Mouse (Mus musculus): ENCODE measurements at regions not wholly inside any gene's neighbourhood (a gene's known extent, or its start where the extent isn't known, plus 50 kb on each side); places are given as distances from the start of the nearest gene placed in this dataset.
"Not testable (repeated sequence)": the region's sequence is repeated elsewhere in the genome, so short reads cannot be mapped to it uniquely, and the experiment has no call there.

DNA sequence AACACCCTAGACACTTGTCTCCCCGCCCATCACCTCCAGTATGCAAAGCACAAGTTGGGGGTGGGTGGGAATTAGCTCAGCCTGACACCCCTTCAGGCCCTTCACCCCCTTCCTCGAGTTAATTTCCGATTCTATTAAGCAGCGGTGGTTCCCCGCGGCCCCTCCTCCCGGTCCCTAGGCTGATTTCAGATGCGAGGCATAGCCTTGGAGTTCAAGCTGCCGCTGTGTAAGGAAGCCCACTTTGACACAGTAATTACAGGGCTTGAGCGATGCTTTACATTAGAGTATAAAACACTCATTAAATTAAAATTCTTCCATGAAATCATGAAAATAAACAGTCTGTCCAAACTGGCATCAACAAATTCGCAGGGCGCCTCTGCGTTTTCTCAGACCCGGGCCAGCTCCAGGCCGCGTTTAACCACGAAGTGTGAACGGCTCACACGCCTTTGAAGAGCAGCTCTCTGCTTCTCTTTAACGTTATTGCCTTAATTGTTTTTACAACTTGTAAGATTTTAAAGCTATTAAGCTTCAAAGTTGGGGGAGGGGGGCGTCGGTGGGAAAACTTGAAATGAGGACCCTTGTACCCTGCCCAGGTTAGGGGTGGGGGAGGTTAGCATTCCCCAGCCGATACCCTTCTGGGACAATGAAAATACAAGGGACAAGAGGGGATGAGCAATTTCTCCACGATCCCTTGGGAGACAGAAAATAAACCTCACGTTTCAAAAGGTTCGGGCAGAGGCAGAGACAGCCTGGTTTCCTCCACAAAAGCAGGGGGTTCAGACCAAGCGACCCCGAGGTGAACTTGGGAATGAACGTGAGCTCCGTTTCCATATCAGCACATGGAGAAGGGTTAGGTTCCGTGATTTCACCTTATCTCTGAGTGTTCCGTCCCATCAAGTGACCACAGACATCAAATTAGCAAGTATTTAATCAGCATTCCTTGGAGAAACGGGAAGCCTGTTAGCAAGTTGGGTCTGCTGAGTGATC lies 114.4 kb downstream of the Dicer1 start:
- no peak overlapping the region for H3K27ac ChIP-seq
- peak overlapping the region; percentile 36 for H3K4me2 ChIP-seq
- H3K4me1 ChIP-seq = peaks cover 23% of the 10 kb centered on the region
- no peak overlapping the region for H3K9ac ChIP-seq
- peaks cover 40% of the 10 kb centered on the region for H3K27me3 ChIP-seq
- no peaks in the 10 kb centered on the region for H3K9me3 ChIP-seq
- WGBS = 11% methylated on average over 33 of the region's 33 CpGs
- ATAC-seq (ENCODE audit: low FRiP score) = peak; percentile 83
- H3K4me3 ChIP-seq (replicated peaks) = no peak overlapping the region
- no peaks in the 10 kb centered on the region for H3K36me3 ChIP-seq (replicated peaks)

DNA sequence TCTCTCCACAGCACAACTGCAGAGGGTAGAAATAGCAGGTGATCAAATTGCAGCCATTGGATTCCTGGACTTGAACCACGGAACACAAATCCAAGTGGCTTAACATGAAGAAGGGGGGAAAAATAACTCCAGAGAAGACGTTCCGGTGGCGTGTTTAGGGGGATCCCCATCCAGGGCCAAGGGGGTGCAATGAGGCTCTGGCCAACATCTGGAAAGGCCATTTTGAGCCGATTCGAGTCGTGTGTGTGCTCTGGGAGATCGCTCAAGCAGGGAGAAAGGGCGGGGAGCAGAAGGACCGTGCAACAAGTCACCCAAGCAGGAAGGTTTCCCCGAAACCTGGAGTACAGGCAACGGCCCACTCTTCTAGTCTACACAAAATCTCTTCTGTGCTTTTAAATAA lies 115.3 kb downstream of the Dicer1 start:
- Histone ChIP-seq H3K4me1 (peaks cover 23% of the 10 kb centered on the region), H3K9ac (no peak overlapping the region), H3K4me3 (replicated peaks) (no peak overlapping the region), H3K27ac (no peak overlapping the region), H3K27me3 (peaks cover 40% of the 10 kb centered on the region), H3K36me3 (replicated peaks) (no peaks in the 10 kb centered on the region), H3K4me2 (no peak overlapping the region), H3K9me3 (no peaks in the 10 kb centered on the region)
- 67% methylated on average over 12 of the region's 12 CpGs for WGBS
- ATAC-seq (ENCODE audit: low FRiP score) = no peak

DNA sequence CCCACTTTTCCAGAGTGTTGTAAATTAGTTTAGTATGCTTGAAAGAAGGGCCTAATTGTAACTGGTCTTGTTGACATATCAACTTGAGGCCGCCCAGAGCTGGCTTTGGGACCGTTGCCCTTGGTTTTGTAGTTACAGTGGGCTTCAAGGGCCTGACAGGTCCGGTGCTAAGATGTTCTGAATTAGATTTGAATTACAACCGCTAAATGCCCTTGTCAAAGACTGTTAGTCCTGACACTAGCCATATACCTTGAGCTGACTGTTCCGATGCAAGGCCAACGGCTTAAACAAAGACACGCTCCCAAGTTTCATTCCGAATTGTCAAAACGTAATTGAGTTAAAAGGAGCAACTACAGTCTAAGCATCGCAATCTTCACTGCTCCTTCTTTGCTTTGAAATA lies 116.9 kb downstream of the Dicer1 start:
- H3K4me1 ChIP-seq = peaks cover 23% of the 10 kb centered on the region
- H3K4me2 ChIP-seq = no peak overlapping the region
- peaks cover 40% of the 10 kb centered on the region for H3K27me3 ChIP-seq
- H3K9ac ChIP-seq = no peak overlapping the region
- whole genome bisulfite sequencing = 61% methylated on average over 10 of the region's 10 CpGs
- H3K27ac ChIP-seq = no peak overlapping the region
- H3K9me3 ChIP-seq = no peaks in the 10 kb centered on the region
- ATAC-seq (ENCODE audit: low FRiP score) = no peak
- no peak overlapping the region for H3K4me3 ChIP-seq (replicated peaks)
- no peaks in the 10 kb centered on the region for H3K36me3 ChIP-seq (replicated peaks)

- Histone ChIP-seq H3K4me3 (replicated peaks) (no peak overlapping the region), H3K27me3 (0 out of 2 replicates have a peak, but pooled peaks cover 11% of the 10 kb centered on the region), H3K4me2 (no peak overlapping the region), H3K9ac (no peak overlapping the region), H3K4me1 (0 out of 2 replicates have a peak, but pooled peaks cover 5% of the 10 kb centered on the region), H3K9me3 (no peaks in the 10 kb centered on the region), H3K36me3 (replicated peaks) (no peaks in the 10 kb centered on the region), H3K27ac (no peak overlapping the region)
- 88% methylated on average over 3 of the region's 3 CpGs for WGBS
- no peak for ATAC-seq (ENCODE audit: low FRiP score)
Measured at GRCm38 (mm10) chr12:104630590-104630989, 121.2 kb downstream of the Dicer1 start.

GRCm38 (mm10) chr12:104629449-104629848 lies 122.3 kb downstream of the Dicer1 start:
- no peaks in the 10 kb centered on the region for H3K9me3 ChIP-seq
- no peak overlapping the region for H3K4me3 ChIP-seq (replicated peaks)
- H3K9ac ChIP-seq = no peak overlapping the region
- ATAC-seq (ENCODE audit: low FRiP score) = no peak
- H3K27ac ChIP-seq = no peak overlapping the region
- no peaks in the 10 kb centered on the region for H3K4me1 ChIP-seq
- H3K27me3 ChIP-seq = 0 out of 2 replicates have a peak, but pooled peaks cover 8% of the 10 kb centered on the region
- no peaks in the 10 kb centered on the region for H3K36me3 ChIP-seq (replicated peaks)
- H3K4me2 ChIP-seq = no peak overlapping the region
- WGBS = 96% methylated on average over 2 of the region's 2 CpGs

- no peak for ATAC-seq (ENCODE audit: low FRiP score)
- WGBS = 93% methylated on average over 5 of the region's 5 CpGs
- Histone ChIP-seq H3K4me3 (replicated peaks) (no peak overlapping the region), H3K27ac (no peak overlapping the region), H3K27me3 (no peaks in the 10 kb centered on the region), H3K4me1 (0 out of 2 replicates have a peak, but pooled peaks cover 4% of the 10 kb centered on the region), H3K4me2 (no peak overlapping the region), H3K9me3 (no peaks in the 10 kb centered on the region), H3K36me3 (replicated peaks) (no peaks in the 10 kb centered on the region), H3K9ac (no peak overlapping the region)
Measured at GRCm38 (mm10) chr12:104626054-104626453, 125.7 kb downstream of the Dicer1 start.

- Histone ChIP-seq H3K4me2 (no peak overlapping the region), H3K9ac (no peak overlapping the region), H3K27ac (no peak overlapping the region), H3K9me3 (no peaks in the 10 kb centered on the region), H3K4me1 (0 out of 2 replicates have a peak, but pooled peaks cover 4% of the 10 kb centered on the region), H3K27me3 (no peaks in the 10 kb centered on the region), H3K36me3 (replicated peaks) (no peaks in the 10 kb centered on the region), H3K4me3 (replicated peaks) (no peak overlapping the region)
- ATAC-seq (ENCODE audit: low FRiP score) = no peak
- whole genome bisulfite sequencing = 42% methylated on average over 7 of the region's 7 CpGs
Measured at GRCm38 (mm10) chr12:104623896-104624685, 127.7 kb downstream of the Dicer1 start.

DNA sequence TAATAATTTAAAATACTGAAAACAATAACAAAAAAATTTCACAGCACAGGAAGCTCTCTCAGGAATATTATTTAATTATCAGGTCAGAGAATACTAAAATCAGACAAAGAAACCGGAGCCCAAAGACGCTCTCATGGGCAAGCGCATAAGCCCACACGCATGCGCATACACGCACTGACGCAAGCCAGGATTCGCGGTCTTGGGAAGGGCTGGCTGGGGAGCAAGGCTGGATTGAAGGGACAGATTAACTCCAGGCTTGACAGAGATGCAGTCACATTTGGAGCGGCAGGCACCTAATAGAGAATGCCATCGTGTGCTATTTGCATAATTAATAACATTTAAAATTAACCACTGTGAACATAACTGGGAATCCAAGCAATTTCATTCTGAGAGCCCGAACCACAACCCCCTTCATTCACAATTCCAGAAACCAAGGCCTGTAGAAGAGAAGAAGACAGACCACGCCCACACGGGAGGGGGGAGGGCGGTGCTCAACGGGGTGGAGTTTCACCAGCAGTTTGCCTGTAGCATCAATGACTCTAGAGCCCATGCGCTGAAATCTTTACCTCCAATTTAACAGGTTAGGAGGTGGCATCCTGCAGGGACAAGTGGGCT lies 134.5 kb downstream of the Dicer1 start:
- ATAC-seq (ENCODE audit: low FRiP score) = peak; percentile 91
- H3K27ac ChIP-seq = peak overlapping the region; percentile 68

GRCm38 (mm10) chr12:104614240-104614639 lies 137.5 kb downstream of the Dicer1 start:
- H3K27ac ChIP-seq = no peak overlapping the region
- 75% methylated on average over 8 of the region's 8 CpGs for WGBS
- no peak overlapping the region for H3K9ac ChIP-seq
- no peak overlapping the region for H3K4me2 ChIP-seq
- peaks cover 12% of the 10 kb centered on the region; the same call in 1 of the 2 replicates for H3K27me3 ChIP-seq
- H3K36me3 ChIP-seq (replicated peaks) = no peaks in the 10 kb centered on the region
- H3K4me3 ChIP-seq (replicated peaks) = no peak overlapping the region
- ATAC-seq (ENCODE audit: low FRiP score) = no peak
- H3K9me3 ChIP-seq = no peaks in the 10 kb centered on the region
- H3K4me1 ChIP-seq = 0 out of 2 replicates have a peak, but pooled peaks cover 5% of the 10 kb centered on the region

More for the DNA sequence above, 134.5 kb downstream of the Dicer1 start:
- peaks cover 12% of the 10 kb centered on the region; the same call in 1 of the 2 replicates for H3K27me3 ChIP-seq
- peak overlapping the region; percentile 51 for H3K4me2 ChIP-seq
- H3K9me3 ChIP-seq = no peaks in the 10 kb centered on the region
- WGBS = 4% methylated on average over 17 of the region's 17 CpGs
- 0 out of 2 replicates have a peak, but pooled peaks cover 5% of the 10 kb centered on the region for H3K4me1 ChIP-seq
- H3K9ac ChIP-seq = 0 out of 2 replicates have a peak overlapping the region, but pooled peaks have one; percentile 25
- no peaks in the 10 kb centered on the region for H3K36me3 ChIP-seq (replicated peaks)
- peak overlapping the region; percentile 19 for H3K4me3 ChIP-seq (replicated peaks)

DNA sequence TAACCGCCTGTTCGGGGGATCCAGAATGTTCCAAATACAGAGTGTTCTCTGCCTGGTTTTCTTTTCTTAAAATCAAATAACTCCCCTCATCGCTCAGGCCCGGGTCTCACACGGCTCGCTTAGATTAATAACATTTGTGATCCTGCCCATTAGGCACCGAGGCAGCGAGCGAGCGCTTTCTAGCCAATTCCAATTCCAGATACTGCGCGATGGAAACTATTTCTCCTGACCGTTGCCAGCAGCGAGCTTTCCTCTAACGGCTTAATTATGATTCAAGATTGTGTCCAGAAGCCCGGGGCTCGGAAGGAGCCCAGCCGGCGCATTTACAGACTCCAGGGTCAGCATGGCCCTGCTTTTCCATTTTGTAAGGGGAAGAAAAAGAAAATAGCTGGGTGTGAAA lies 136.6 kb upstream of the Gsc start:
- 71% methylated on average over 19 of the region's 19 CpGs for WGBS
- Histone ChIP-seq H3K4me1 (no peaks in the 10 kb centered on the region), H3K4me2 (no peak overlapping the region), H3K9ac (no peak overlapping the region), H3K9me3 (no peaks in the 10 kb centered on the region), H3K27ac (no peak overlapping the region), H3K36me3 (replicated peaks) (no peaks in the 10 kb centered on the region), H3K27me3 (peaks cover 5% of the 10 kb centered on the region; the same call in 1 of the 2 replicates), H3K4me3 (replicated peaks) (no peak overlapping the region)
- no peak for ATAC-seq (ENCODE audit: low FRiP score)

DNA sequence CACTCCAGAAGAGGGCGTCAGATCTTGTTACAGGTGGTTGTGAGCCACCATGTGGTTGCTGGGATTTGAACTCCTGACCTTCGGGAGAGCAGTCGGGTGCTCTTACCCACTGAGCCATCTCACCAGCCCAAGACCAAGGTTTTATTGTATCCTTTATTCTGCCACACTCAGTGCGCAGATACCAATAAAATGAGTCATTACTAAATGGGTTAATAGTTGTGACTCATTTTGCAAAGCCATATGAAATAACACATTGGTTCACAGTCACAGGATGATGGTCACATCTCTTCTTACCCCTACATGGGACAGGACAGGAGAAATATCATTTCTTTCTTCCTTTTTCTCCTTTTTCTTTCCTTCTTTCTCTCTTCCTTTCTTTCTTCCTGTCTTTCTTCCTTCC lies 135.8 kb upstream of the Gsc start:
- 88% methylated on average over 4 of the region's 4 CpGs for WGBS

DNA sequence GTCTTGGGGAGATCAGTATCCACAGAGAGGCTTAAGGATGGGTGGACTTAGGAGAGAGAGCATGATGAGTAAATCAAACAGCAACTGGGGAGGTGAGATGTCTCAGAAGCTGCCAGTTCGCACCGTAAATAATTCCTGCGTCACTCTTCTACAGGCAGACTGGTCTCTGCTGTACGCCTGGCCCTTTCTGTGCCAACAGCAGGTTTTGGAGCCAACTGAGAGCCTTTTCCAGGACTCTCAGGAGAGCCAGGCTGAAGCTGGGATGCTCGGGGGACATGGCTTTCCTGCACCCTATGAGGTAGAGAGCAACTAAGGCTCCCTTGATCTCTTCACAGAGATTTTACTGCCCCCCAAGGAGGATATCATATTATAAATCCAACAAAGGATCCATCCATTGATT lies 134.3 kb upstream of the Gsc start:
- WGBS = 91% methylated on average over 5 of the region's 5 CpGs
- Histone ChIP-seq H3K4me3 (replicated peaks) (no peak overlapping the region), H3K36me3 (replicated peaks) (no peaks in the 10 kb centered on the region), H3K9me3 (no peaks in the 10 kb centered on the region), H3K27me3 (no peaks in the 10 kb centered on the region), H3K27ac (no peak overlapping the region), H3K4me1 (no peaks in the 10 kb centered on the region), H3K9ac (no peak overlapping the region), H3K4me2 (no peak overlapping the region)
- no peak for ATAC-seq (ENCODE audit: low FRiP score)

More for the DNA sequence above, 135.8 kb upstream of the Gsc start:
- H3K4me1 ChIP-seq; H3K9ac ChIP-seq; H3K27me3 ChIP-seq; ATAC-seq (ENCODE audit: low FRiP score); H3K4me2 ChIP-seq; H3K36me3 ChIP-seq (replicated peaks); H3K4me3 ChIP-seq (replicated peaks); H3K27ac ChIP-seq; H3K9me3 ChIP-seq: not testable (repeated sequence)
